Mouse (Mus musculus): Measurements from ENCODE around the gene Nelfcd. TPM values are rescaled to one million over a fixed set of nuclear protein-coding genes. Genes with fewer than 3 reads are reported as not detected.

The Nelfcd gene
- 31.0 and 32.1 TPM in 2 replicates for polyA plus RNA-seq (2015; fragmentation: Nextera tagmentation; extraction: Ambion mirVana)

DNA sequence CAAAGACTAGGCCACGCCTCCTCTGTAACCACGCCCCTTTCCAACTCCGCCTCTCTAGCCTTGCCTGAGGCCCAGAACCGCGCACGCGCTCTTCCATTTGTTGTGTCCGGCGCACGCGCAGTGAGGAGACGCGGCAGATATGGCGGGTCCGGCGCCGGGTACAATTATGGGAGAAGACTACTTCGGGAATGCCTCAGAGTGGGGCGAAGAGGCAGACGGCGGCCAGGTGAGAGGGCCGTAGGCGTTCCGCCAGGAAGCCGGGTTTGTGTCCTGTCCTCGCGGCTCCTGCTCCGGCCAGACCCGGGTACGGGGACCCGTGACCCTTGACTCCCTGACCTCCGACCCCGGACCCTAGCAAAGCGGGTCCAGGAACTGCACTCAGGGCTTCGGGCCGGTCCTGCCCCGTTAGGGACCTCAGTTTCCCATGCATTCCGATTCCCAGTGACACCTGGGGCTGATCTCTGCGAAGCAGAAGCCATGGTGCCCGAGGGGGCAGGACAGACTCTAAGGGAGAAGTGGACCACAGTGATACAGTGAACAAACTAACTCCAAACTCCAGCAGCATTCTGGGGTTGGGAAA lies at the start of gene Nelfcd:
Gene Nelfcd (plus strand): TSS at position 74 of the 580 bp plus-strand sequence.
- Histone ChIP-seq H3K4me1 (replicated peaks; ENCODE audit: control insufficient read depth, insufficient read depth, low read length) (0 out of 2 replicates have a peak, but pooled peaks cover 4% of the 10 kb centered on the region), H3K27ac (ENCODE audit: low read depth, low read length) (peak within 1 kb of the TSS; percentile 46; the same call in 1 of the 2 replicates), H3K4me2 (replicated peaks; ENCODE audit: low read depth) (peak within 1 kb of the TSS; percentile 97), H3K36me3 (ENCODE audit: control insufficient read depth, insufficient read depth) (peaks cover 14% of the 10 kb centered on the region), H3K27me3 (replicated peaks; ENCODE audit: control insufficient read depth, insufficient read depth, low read length) (no peaks in the 10 kb centered on the region), H3K9me3 (ENCODE audit: control insufficient read depth) (no peaks in the 10 kb centered on the region), H3K9ac (ENCODE audit: low read depth, low read length) (peak within 1 kb of the TSS; percentile 87), H3K4me3 (ENCODE audit: low read depth, low read length) (peak within 1 kb of the TSS; percentile 90)
- WGBS, result under 1% methylated on average over 40 of the region's 40 CpGs
- peak; percentile 97 for ATAC-seq
- TF ChIP-seq CTCF (IDR thresholded peaks at IDR 0.05; ENCODE audit: low read depth), result no peak

DNA sequence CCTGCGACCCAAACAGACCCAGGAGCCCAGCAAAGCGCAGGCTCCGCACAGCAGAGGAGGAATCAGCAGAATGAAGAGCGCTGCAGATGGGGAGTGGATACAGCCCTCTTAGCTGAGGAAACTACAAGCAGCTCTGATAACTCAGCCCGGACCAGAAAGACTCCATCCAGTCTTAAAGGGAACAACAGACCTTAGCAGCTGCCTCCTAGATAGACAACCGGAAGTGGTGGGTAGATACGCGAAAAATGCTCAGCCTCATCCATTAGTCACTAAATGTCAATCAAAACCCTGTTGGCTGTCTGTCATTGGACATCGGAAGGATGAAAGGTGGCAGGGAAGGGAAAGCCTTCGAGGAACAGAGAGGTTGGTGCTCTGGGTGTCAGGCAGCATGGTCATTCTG lies 49.0 kb upstream of the Nelfcd start:
- no peaks in the 10 kb centered on the region for H3K4me1 ChIP-seq (replicated peaks; ENCODE audit: control insufficient read depth, insufficient read depth, low read length)
- H3K9ac ChIP-seq (ENCODE audit: low read depth, low read length), result no peak overlapping the region
- no peaks in the 10 kb centered on the region for H3K36me3 ChIP-seq (ENCODE audit: control insufficient read depth, insufficient read depth)
- 77% methylated on average over 10 of the region's 10 CpGs for WGBS
- H3K4me3 ChIP-seq (ENCODE audit: low read depth, low read length), result no peak overlapping the region
- TF ChIP-seq CTCF (IDR thresholded peaks at IDR 0.05; ENCODE audit: low read depth), result no peak
- no peak overlapping the region for H3K4me2 ChIP-seq (replicated peaks; ENCODE audit: low read depth)
- H3K27ac ChIP-seq (ENCODE audit: low read depth, low read length), result no peak overlapping the region
- no peaks in the 10 kb centered on the region for H3K27me3 ChIP-seq (replicated peaks; ENCODE audit: control insufficient read depth, insufficient read depth, low read length)
- ATAC-seq, result no peak
- H3K9me3 ChIP-seq (ENCODE audit: control insufficient read depth), result no peaks in the 10 kb centered on the region

GRCm38 (mm10) chr2:174381021-174381420 lies 34.6 kb upstream of the Nelfcd start:
- no peaks in the 10 kb centered on the region for H3K4me1 ChIP-seq (replicated peaks; ENCODE audit: control insufficient read depth, insufficient read depth, low read length)
- H3K27ac ChIP-seq (ENCODE audit: low read depth, low read length), result no peak overlapping the region
- no peaks in the 10 kb centered on the region for H3K36me3 ChIP-seq (ENCODE audit: control insufficient read depth, insufficient read depth)
- H3K27me3 ChIP-seq (replicated peaks; ENCODE audit: control insufficient read depth, insufficient read depth, low read length), result no peaks in the 10 kb centered on the region
- H3K9me3 ChIP-seq (ENCODE audit: control insufficient read depth), result no peaks in the 10 kb centered on the region
- no peak overlapping the region for H3K4me3 ChIP-seq (ENCODE audit: low read depth, low read length)
- no peak overlapping the region for H3K4me2 ChIP-seq (replicated peaks; ENCODE audit: low read depth)
- no peak for TF ChIP-seq CTCF (IDR thresholded peaks at IDR 0.05; ENCODE audit: low read depth)
- ATAC-seq, result no peak
- H3K9ac ChIP-seq (ENCODE audit: low read depth, low read length), result no peak overlapping the region
- 91% methylated on average over 9 of the region's 9 CpGs for WGBS

- H3K9me3 ChIP-seq (ENCODE audit: control insufficient read depth), result no peaks in the 10 kb centered on the region
- no peak overlapping the region for H3K9ac ChIP-seq (ENCODE audit: low read depth, low read length)
- 94% methylated on average over 3 of the region's 3 CpGs for WGBS
- H3K4me3 ChIP-seq (ENCODE audit: low read depth, low read length), result no peak overlapping the region
- ATAC-seq, result no peak
- no peak for TF ChIP-seq CTCF (IDR thresholded peaks at IDR 0.05; ENCODE audit: low read depth)
- no peaks in the 10 kb centered on the region for H3K36me3 ChIP-seq (ENCODE audit: control insufficient read depth, insufficient read depth)
- no peaks in the 10 kb centered on the region for H3K27me3 ChIP-seq (replicated peaks; ENCODE audit: control insufficient read depth, insufficient read depth, low read length)
- H3K4me2 ChIP-seq (replicated peaks; ENCODE audit: low read depth), result no peak overlapping the region
- H3K27ac ChIP-seq (ENCODE audit: low read depth, low read length), result no peak overlapping the region
- no peaks in the 10 kb centered on the region for H3K4me1 ChIP-seq (replicated peaks; ENCODE audit: control insufficient read depth, insufficient read depth, low read length)
These were observed 23.7 kb upstream of the Nelfcd start for GRCm38 (mm10) chr2:174391936-174392335.

DNA sequence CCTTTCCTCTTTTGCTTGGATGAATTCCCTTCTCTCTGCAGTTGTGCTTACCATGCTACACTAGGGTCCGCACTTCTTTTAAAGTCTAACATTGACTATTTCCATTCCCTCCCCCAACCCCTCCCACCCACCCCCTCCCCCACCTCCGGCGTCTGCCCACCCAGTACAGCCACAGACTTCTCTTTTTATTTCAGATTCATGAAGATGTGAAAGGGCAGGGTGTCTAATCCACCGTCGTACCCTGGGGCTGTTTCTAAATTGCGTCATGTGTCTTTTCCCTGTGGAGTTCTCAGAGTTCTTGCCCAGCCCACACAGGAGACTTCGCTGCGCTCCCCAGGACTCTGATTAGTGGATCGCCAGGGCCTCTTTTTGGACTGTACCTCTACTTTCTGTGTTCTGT lies 23.1 kb upstream of the Nelfcd start:
- H3K4me2 ChIP-seq (replicated peaks; ENCODE audit: low read depth), result no peak overlapping the region
- H3K4me1 ChIP-seq (replicated peaks; ENCODE audit: control insufficient read depth, insufficient read depth, low read length), result no peaks in the 10 kb centered on the region
- H3K36me3 ChIP-seq (ENCODE audit: control insufficient read depth, insufficient read depth), result no peaks in the 10 kb centered on the region
- H3K4me3 ChIP-seq (ENCODE audit: low read depth, low read length), result no peak overlapping the region
- no peak overlapping the region for H3K9ac ChIP-seq (ENCODE audit: low read depth, low read length)
- no peaks in the 10 kb centered on the region for H3K27me3 ChIP-seq (replicated peaks; ENCODE audit: control insufficient read depth, insufficient read depth, low read length)
- no peaks in the 10 kb centered on the region for H3K9me3 ChIP-seq (ENCODE audit: control insufficient read depth)
- no peak for ATAC-seq
- 85% methylated on average over 9 of the region's 9 CpGs for WGBS
- no peak overlapping the region for H3K27ac ChIP-seq (ENCODE audit: low read depth, low read length)
- no peak for TF ChIP-seq CTCF (IDR thresholded peaks at IDR 0.05; ENCODE audit: low read depth)

DNA sequence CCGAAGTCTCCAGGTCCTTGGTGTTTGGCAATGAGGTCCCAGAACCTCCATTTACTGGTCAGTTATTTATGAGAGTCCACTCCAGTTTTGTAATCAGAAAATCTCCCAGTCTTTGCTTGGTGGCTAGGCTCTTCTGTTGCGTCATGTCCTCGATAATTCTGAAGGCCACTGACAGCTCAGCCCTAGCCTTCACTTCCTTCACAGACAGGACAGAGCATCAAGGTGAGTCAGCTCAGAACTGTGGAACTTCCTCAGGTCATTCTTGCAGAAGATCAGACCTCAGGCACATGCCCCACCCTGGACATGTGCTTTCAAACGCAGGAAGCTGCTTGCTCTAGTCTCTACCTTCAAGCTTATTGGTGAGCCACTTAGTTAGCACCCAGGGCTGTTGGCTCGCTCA lies 22.2 kb upstream of the Nelfcd start:
- TF ChIP-seq CTCF (IDR thresholded peaks at IDR 0.05; ENCODE audit: low read depth), result no peak
- no peak for ATAC-seq
- H3K9ac ChIP-seq (ENCODE audit: low read depth, low read length), result no peak overlapping the region
- H3K9me3 ChIP-seq (ENCODE audit: control insufficient read depth), result no peaks in the 10 kb centered on the region
- no peaks in the 10 kb centered on the region for H3K4me1 ChIP-seq (replicated peaks; ENCODE audit: control insufficient read depth, insufficient read depth, low read length)
- no peaks in the 10 kb centered on the region for H3K36me3 ChIP-seq (ENCODE audit: control insufficient read depth, insufficient read depth)
- no peaks in the 10 kb centered on the region for H3K27me3 ChIP-seq (replicated peaks; ENCODE audit: control insufficient read depth, insufficient read depth, low read length)
- no peak overlapping the region for H3K27ac ChIP-seq (ENCODE audit: low read depth, low read length)
- no peak overlapping the region for H3K4me2 ChIP-seq (replicated peaks; ENCODE audit: low read depth)
- WGBS, result 67% methylated on average over 5 of the region's 5 CpGs
- no peak overlapping the region for H3K4me3 ChIP-seq (ENCODE audit: low read depth, low read length)

Data from intestine, postnatal 0 days (tissue).